Mouse (Mus musculus) lung, postnatal 0 days (tissue): ENCODE data around the gene Gfra1. TPM values are rescaled to one million over a fixed set of nuclear protein-coding genes. Genes with fewer than 3 reads are reported as not detected.

Source experiments
- ATAC-seq: fragments of 200-750 bp; cut with Nextera tagmentation; 2 replicates; pipeline ENCODE4 v1.8.0; 2017; ENCODE audit warnings: moderate library complexity
- DNase-seq: peaks from one replicate; pipeline ENCODE4 v3.0.0-alpha.2; 2016; ENCODE audit warnings: low spot score
- H3K27ac ChIP-seq: fragments of 300-500 bp; sonication (generic); 2 replicates; pipeline ENCODE4 v1.5.1; 2014; ENCODE audit warnings: antibody characterized with exemption, mild to moderate bottlenecking, low read length, mixed read lengths
- H3K27me3 ChIP-seq: fragments of 300-500 bp; sonication (generic); replicated peaks from 2 replicates; pipeline ENCODE4 v1.6.1; 2014; ENCODE audit warnings: low read length, mixed read lengths; ENCODE audit not compliant: insufficient read depth
- H3K36me3 ChIP-seq: fragments of 300-500 bp; sonication (generic); 2 replicates; pipeline ENCODE4 v1.6.1; 2014; ENCODE audit warnings: low read length, mixed read lengths; ENCODE audit not compliant: insufficient read depth
- H3K4me1 ChIP-seq: fragments of 300-500 bp; sonication (generic); 2 replicates; pipeline ENCODE4 v1.6.1; 2014; ENCODE audit warnings: antibody characterized with exemption, low read depth, low read length, mixed read lengths; ENCODE audit not compliant: insufficient read depth
- H3K4me2 ChIP-seq: fragments of 300-500 bp; sonication (generic); replicated peaks from 2 replicates; pipeline ENCODE4 v1.6.1; 2014; ENCODE audit warnings: low read depth, mild to moderate bottlenecking, low read length, moderate library complexity, mixed read lengths
- H3K4me3 ChIP-seq: fragments of 300-500 bp; sonication (generic); 2 replicates; pipeline ENCODE4 v1.5.1; 2014; ENCODE audit warnings: low read depth, low read length
- H3K9ac ChIP-seq: fragments of 300-500 bp; sonication (generic); replicated peaks from 2 replicates; pipeline ENCODE4 v1.6.1; 2014; ENCODE audit warnings: low read depth, mild to moderate bottlenecking
- H3K9me3 ChIP-seq: fragments of 300-500 bp; sonication (generic); 2 replicates; pipeline ENCODE4 v1.6.1; 2016; ENCODE audit warnings: low read length, mixed read lengths
- CTCF ChIP-seq: IDR thresholded peaks from 2 replicates; pipeline ENCODE4 v1.5.1; 2016; ENCODE audit warnings: antibody characterized with exemption, mild to moderate bottlenecking
- EP300 ChIP-seq: IDR thresholded peaks from 2 replicates; pipeline ENCODE4 v1.6.1; 2016; ENCODE audit warnings: antibody characterized with exemption, mild to moderate bottlenecking, control low read depth
- WGBS: fragments of 180-500 bp; shearing (Covaris S2); extraction: QIAGEN DNeasy Blood & Tissue Kit; methylation state at CpG from one replicate; pipeline ENCODE4 v1.1.7; 2014; 5-methylcytosine and 5-hydroxymethylcytosine counted together
- polyA plus RNA-seq: library from polyadenylated mRNA; unstranded; fragments of >200 nt; fragmentation: Nextera tagmentation; extraction: Ambion mirVana; gene quantifications from 2 replicates; pipeline ENCODE4 v1.2.1, GENCODE M21; 2015

The Gfra1 gene
- polyA plus RNA-seq, 1 experiment from 2014 or later, result 6.2 TPM

- WGBS, result 81% methylated on average over 4 of the region's 4 CpGs
- no peak for TF ChIP-seq CTCF
- TF ChIP-seq EP300, result no peak
- Histone ChIP-seq H3K36me3 (no peaks in the 10 kb centered on the region), H3K4me1 (no peaks in the 10 kb centered on the region), H3K27me3 (no peaks in the 10 kb centered on the region), H3K9me3 (no peaks in the 10 kb centered on the region), H3K4me3 (no peak overlapping the region), H3K27ac (no peak overlapping the region), H3K9ac (no peak overlapping the region), H3K4me2 (no peak overlapping the region)
- peak; percentile 32; the same call in 1 of the 2 replicates for ATAC-seq
- no peak for DNase-seq
These were observed 32.7 kb downstream of the Gfra1 start for GRCm38 (mm10) chr19:58422916-58423493.

GRCm38 (mm10) chr19:58419685-58420084 lies 36.0 kb downstream of the Gfra1 start:
- 12% methylated on average over 3 of the region's 3 CpGs for WGBS
- H3K27ac ChIP-seq, result no peak overlapping the region
- no peaks in the 10 kb centered on the region for H3K4me1 ChIP-seq
- H3K9ac ChIP-seq, result no peak overlapping the region
- no peaks in the 10 kb centered on the region for H3K9me3 ChIP-seq
- H3K36me3 ChIP-seq, result no peaks in the 10 kb centered on the region
- TF ChIP-seq EP300 (no peak), CTCF (no peak)
- H3K27me3 ChIP-seq, result no peaks in the 10 kb centered on the region
- H3K4me2 ChIP-seq, result no peak overlapping the region
- H3K4me3 ChIP-seq, result no peak overlapping the region
- DNase-seq (no peak), ATAC-seq (peak; percentile 44)

- no peaks in the 10 kb centered on the region for H3K27me3 ChIP-seq
- no peaks in the 10 kb centered on the region for H3K4me1 ChIP-seq
- no peak overlapping the region for H3K27ac ChIP-seq
- ATAC-seq (no peak), DNase-seq (no peak)
- no peak overlapping the region for H3K4me3 ChIP-seq
- 40% methylated on average over 3 of the region's 3 CpGs for WGBS
- no peaks in the 10 kb centered on the region for H3K36me3 ChIP-seq
- no peaks in the 10 kb centered on the region for H3K9me3 ChIP-seq
- TF ChIP-seq EP300 (no peak), CTCF (no peak)
- H3K4me2 ChIP-seq, result no peak overlapping the region
- no peak overlapping the region for H3K9ac ChIP-seq
These were observed 36.4 kb downstream of the Gfra1 start for GRCm38 (mm10) chr19:58419278-58419677.

- Histone ChIP-seq H3K9me3 (no peaks in the 10 kb centered on the region), H3K36me3 (no peaks in the 10 kb centered on the region), H3K4me1 (no peaks in the 10 kb centered on the region; the same call in 1 of the 2 replicates), H3K4me3 (no peak overlapping the region), H3K9ac (no peak overlapping the region), H3K27me3 (no peaks in the 10 kb centered on the region), H3K27ac (no peak overlapping the region), H3K4me2 (no peak overlapping the region)
- 76% methylated on average over 4 of the region's 4 CpGs for WGBS
- ATAC-seq, result no peak
- no peak for DNase-seq
- TF ChIP-seq EP300 (no peak), CTCF (no peak)
These were observed 40.5 kb downstream of the Gfra1 start for GRCm38 (mm10) chr19:58415173-58415572.

- ATAC-seq, result no peak
- TF ChIP-seq EP300, result no peak
- no peak for TF ChIP-seq CTCF
- H3K27ac ChIP-seq, result no peak overlapping the region
These were observed 41.0 kb downstream of the Gfra1 start for GRCm38 (mm10) chr19:58414733-58415132.

GRCm38 (mm10) chr19:58413290-58413689 lies 42.4 kb downstream of the Gfra1 start:
- H3K27me3 ChIP-seq, result no peaks in the 10 kb centered on the region
- TF ChIP-seq EP300 (peak; percentile 65; the same call in 1 of the 2 replicates), CTCF (0 out of 2 replicates have a peak, but pooled peaks have one; percentile 3)
- peak overlapping the region; percentile 27; the same call in 1 of the 2 replicates for H3K4me2 ChIP-seq
- DNase-seq (peak; percentile 94), ATAC-seq (peak; percentile 78)
- H3K4me1 ChIP-seq, result no peaks in the 10 kb centered on the region; the same call in 1 of the 2 replicates
- no peak overlapping the region for H3K4me3 ChIP-seq
- no peaks in the 10 kb centered on the region for H3K9me3 ChIP-seq
- no peaks in the 10 kb centered on the region for H3K36me3 ChIP-seq
- 3% methylated on average over 8 of the region's 8 CpGs for WGBS
- H3K9ac ChIP-seq, result no peak overlapping the region
- H3K27ac ChIP-seq, result no peak overlapping the region

More at GRCm38 (mm10) chr19:58414733-58415132, 41.0 kb downstream of the Gfra1 start:
- H3K4me3 ChIP-seq, result no peak overlapping the region
- no peaks in the 10 kb centered on the region for H3K36me3 ChIP-seq
- H3K27me3 ChIP-seq, result no peaks in the 10 kb centered on the region
- no peak overlapping the region for H3K4me2 ChIP-seq
- DNase-seq, result no peak
- no peak overlapping the region for H3K9ac ChIP-seq
- no peaks in the 10 kb centered on the region for H3K9me3 ChIP-seq
- no peaks in the 10 kb centered on the region; the same call in 1 of the 2 replicates for H3K4me1 ChIP-seq
